Mouse (Mus musculus) heart, adult 2 months (tissue): ENCODE measurements at regions not wholly inside any gene's neighbourhood (a gene's known extent, or its start where the extent isn't known, plus 50 kb on each side); places are given as distances from the start of the nearest gene placed in this dataset.

Experiments
- EP300 ChIP-seq: fragments of 200-500 bp; IDR thresholded peaks from 2 replicates; pipeline ENCODE4 v1.6.1; 2011; ENCODE audit warnings: low read depth, low read length, control low read depth; ENCODE audit not compliant: insufficient read depth
- POLR2A ChIP-seq: fragments of 200-500 bp; IDR thresholded peaks from 2 replicates; pipeline ENCODE4 v1.6.1; 2011; ENCODE audit warnings: mild to moderate bottlenecking, low read depth, low read length, control low read depth; ENCODE audit not compliant: insufficient read depth

DNA sequence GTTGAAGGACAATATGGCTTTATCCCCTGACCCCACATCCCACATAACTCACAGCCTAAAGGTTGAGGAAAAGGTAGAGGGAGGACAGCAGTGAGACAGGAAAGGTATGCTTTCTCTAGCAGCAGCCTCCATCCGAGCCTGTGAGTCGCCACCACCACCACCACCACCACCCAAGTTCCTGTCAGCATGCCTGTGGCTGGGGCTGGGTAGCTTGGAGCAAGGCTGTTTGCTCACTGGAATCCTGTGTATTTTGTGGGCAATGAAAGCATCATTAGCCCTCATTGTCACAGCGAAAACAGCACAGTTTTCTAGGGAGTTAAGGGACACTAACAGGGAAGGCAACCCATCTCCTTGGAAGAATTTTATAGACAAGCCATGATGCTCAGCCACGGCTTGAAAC is 202.7 kb upstream of the Rgma start:
- TF ChIP-seq POLR2A (no peak), EP300 (no peak)
